ENCODE assay signal across 21 mouse cellular contexts in the genomic region with DNA sequence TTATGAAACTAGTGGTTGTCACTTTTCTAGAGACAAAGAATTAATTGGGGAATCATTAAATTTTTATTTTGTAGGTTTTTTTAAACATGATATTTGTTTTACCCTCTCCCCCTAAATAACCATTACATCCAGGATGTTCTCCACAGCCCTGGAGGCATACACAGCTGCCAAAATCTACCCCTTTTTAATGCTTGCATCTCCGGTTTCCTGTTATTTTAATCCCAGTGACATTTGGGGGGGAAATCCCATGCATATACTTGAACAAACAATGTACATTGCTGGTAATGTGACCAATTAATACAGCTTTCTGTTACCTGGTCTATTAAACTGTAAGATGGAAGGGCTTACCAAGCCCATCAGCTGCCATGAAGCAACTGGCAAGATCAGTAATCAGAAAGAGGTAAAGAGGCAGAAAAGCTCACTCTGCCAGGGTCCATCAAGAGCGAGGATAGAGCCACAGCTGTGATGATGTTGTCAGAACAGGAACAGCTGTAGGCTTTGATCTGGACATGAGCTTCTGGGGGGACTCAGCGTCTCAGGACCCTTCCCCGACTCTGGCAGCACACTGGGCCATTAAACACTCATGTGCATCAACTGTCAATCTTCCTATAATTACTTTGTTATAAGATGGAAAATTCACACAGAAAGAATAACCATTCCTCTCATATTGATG. TPM values are rescaled to one million over a fixed set of nuclear protein-coding genes. Genes with fewer than 3 reads are reported as not detected.
DNase-seq lines count a peak whose midpoint lies in the region; ATAC-seq lines count a peak whose summit lies in the region.
"Had no signal": no experiment of that assay in that cellular context is flagged by ENCODE, and none has a peak within 500 bp of the region (broad histone marks: within the 10 kb centered on the region; RNA-seq: fewer than 3 reads in every experiment).

No protein-coding gene starts in this region.

- no peaks in the 10 kb centered on the region for H3K9me3 ChIP-seq in embryonic facial prominence, embryonic 14.5 days (ENCODE audit: control insufficient read depth, low read length)
- no peaks in the 10 kb centered on the region for H3K9me3 ChIP-seq in embryonic facial prominence, embryonic 10.5 days
- H3K9me3 ChIP-seq in forebrain, embryonic 16.5 days (ENCODE audit: control insufficient read depth, low read length), result no peaks in the 10 kb centered on the region
- H3K9me3 ChIP-seq in forebrain, embryonic 12.5 days, result no peaks in the 10 kb centered on the region
- H3K9me3 ChIP-seq in limb, embryonic 13.5 days, result no peaks in the 10 kb centered on the region
- no peaks in the 10 kb centered on the region for H3K9me3 ChIP-seq in limb, embryonic 10.5 days (replicated peaks)
- H3K9me3 ChIP-seq: embryonic facial prominence, embryonic 13.5 days; G1E; heart, embryonic 10.5 days; hindbrain, embryonic 13.5 days; intestine, embryonic 15.5 days had no signal

- ATAC-seq in embryonic facial prominence, embryonic 14.5 days (ENCODE audit: low read depth), result peak; percentile 73; the same call in 1 of the 2 replicates
- peak; percentile 45; the same call in 1 of the 2 replicates for ATAC-seq in forebrain, embryonic 16.5 days
- ATAC-seq in forebrain, embryonic 12.5 days (ENCODE audit: low FRiP score), result no peak
- peak; percentile 55 for ATAC-seq in limb, embryonic 13.5 days (ENCODE audit: low FRiP score, low read depth)
- ATAC-seq: CD4-positive, CD25-positive, alpha-beta regulatory T cell, adult 4 months; intestine, embryonic 15.5 days had no signal

- no peak overlapping the region for H3K4me3 ChIP-seq in embryonic facial prominence, embryonic 14.5 days (ENCODE audit: low read depth, low read length)
- H3K4me3 ChIP-seq in embryonic facial prominence, embryonic 10.5 days, result no peak overlapping the region
- H3K4me3 ChIP-seq in forebrain, embryonic 16.5 days (replicated peaks; ENCODE audit: low read length), result no peak overlapping the region
- H3K4me3 ChIP-seq in forebrain, embryonic 12.5 days (replicated peaks), result no peak overlapping the region
- no peak overlapping the region for H3K4me3 ChIP-seq in limb, embryonic 13.5 days
- no peak overlapping the region for H3K4me3 ChIP-seq in limb, embryonic 10.5 days
- H3K4me3 ChIP-seq: embryonic facial prominence, embryonic 13.5 days; heart, embryonic 10.5 days; hindbrain, embryonic 13.5 days; intestine, embryonic 15.5 days had no signal

- H3K9ac ChIP-seq in embryonic facial prominence, embryonic 14.5 days (ENCODE audit: low read depth, low read length), result no peak overlapping the region
- H3K9ac ChIP-seq in forebrain, embryonic 16.5 days (replicated peaks; ENCODE audit: low read depth, low read length), result no peak overlapping the region
- H3K9ac ChIP-seq in forebrain, embryonic 12.5 days, result no peak overlapping the region
- no peak overlapping the region for H3K9ac ChIP-seq in limb, embryonic 13.5 days
- H3K9ac ChIP-seq: embryonic facial prominence, embryonic 13.5 days; hindbrain, embryonic 13.5 days; intestine, embryonic 15.5 days had no signal

- WGBS in embryonic facial prominence, embryonic 14.5 days, result 47% methylated on average over 4 of the region's 4 CpGs
- WGBS in embryonic facial prominence, embryonic 10.5 days, result 58% methylated on average over 4 of the region's 4 CpGs
- WGBS in forebrain, embryonic 16.5 days, result 46% methylated on average over 4 of the region's 4 CpGs
- WGBS in forebrain, embryonic 12.5 days, result 67% methylated on average over 4 of the region's 4 CpGs
- WGBS in limb, embryonic 13.5 days, result 51% methylated on average over 4 of the region's 4 CpGs
- 69% methylated on average over 4 of the region's 4 CpGs for WGBS in limb, embryonic 10.5 days

- H3K4me1 ChIP-seq in embryonic facial prominence, embryonic 14.5 days (ENCODE audit: control insufficient read depth, insufficient read depth, low read length), result no peaks in the 10 kb centered on the region
- H3K4me1 ChIP-seq in embryonic facial prominence, embryonic 10.5 days, result peaks cover 8% of the 10 kb centered on the region
- H3K4me1 ChIP-seq in forebrain, embryonic 16.5 days (replicated peaks; ENCODE audit: control insufficient read depth, insufficient read depth, low read length), result no peaks in the 10 kb centered on the region; the same call in 1 of the 2 replicates
- H3K4me1 ChIP-seq in forebrain, embryonic 12.5 days, result no peaks in the 10 kb centered on the region
- H3K4me1 ChIP-seq in limb, embryonic 13.5 days, result 0 out of 2 replicates have a peak, but pooled peaks cover 4% of the 10 kb centered on the region
- H3K4me1 ChIP-seq in limb, embryonic 10.5 days, result peaks cover 17% of the 10 kb centered on the region
- H3K4me1 ChIP-seq: heart, embryonic 10.5 days; intestine, embryonic 15.5 days had no signal

- H3K36me3 ChIP-seq in embryonic facial prominence, embryonic 14.5 days (ENCODE audit: control insufficient read depth, insufficient read depth, low read length), result peaks cover 34% of the 10 kb centered on the region
- H3K36me3 ChIP-seq in embryonic facial prominence, embryonic 10.5 days (replicated peaks), result peaks cover 4% of the 10 kb centered on the region
- H3K36me3 ChIP-seq in forebrain, embryonic 16.5 days (ENCODE audit: control insufficient read depth, insufficient read depth), result no peaks in the 10 kb centered on the region
- H3K36me3 ChIP-seq in forebrain, embryonic 12.5 days (replicated peaks), result no peaks in the 10 kb centered on the region
- H3K36me3 ChIP-seq in limb, embryonic 13.5 days, result peaks cover 25% of the 10 kb centered on the region
- H3K36me3 ChIP-seq in limb, embryonic 10.5 days, result peaks cover 17% of the 10 kb centered on the region
- H3K36me3 ChIP-seq: G1E; hindbrain, embryonic 13.5 days; intestine, embryonic 15.5 days had no signal

- DNase-seq in embryonic facial prominence, embryonic 14.5 days (ENCODE audit: low spot score), result peak; percentile 73
- no peak for DNase-seq in embryonic facial prominence, embryonic 10.5 days (ENCODE audit: low spot score)
- DNase-seq in limb, embryonic 10.5 days (ENCODE audit: low spot score), result no peak
- peak; percentile 13 for DNase-seq in mesoderm, embryonic 11.5 days (ENCODE audit: low read depth, low spot score)
- DNase-seq: adrenal gland, adult 8-10 months; adrenal gland, postnatal 36 days; B cell, adult 2 months; cerebellum, adult 11 months; cerebellum, adult 8-10 months; cerebellum, postnatal 25 days; gastrocnemius, postnatal 14 days; heart, postnatal 14 days had no signal

- H3K27ac ChIP-seq in embryonic facial prominence, embryonic 14.5 days (replicated peaks; ENCODE audit: low read depth, low read length), result no peak overlapping the region
- H3K27ac ChIP-seq in embryonic facial prominence, embryonic 10.5 days (replicated peaks), result no peak overlapping the region
- H3K27ac ChIP-seq in forebrain, embryonic 16.5 days (ENCODE audit: low read length), result no peak overlapping the region
- no peak overlapping the region for H3K27ac ChIP-seq in forebrain, embryonic 12.5 days
- H3K27ac ChIP-seq in limb, embryonic 13.5 days, result no peak overlapping the region
- no peak overlapping the region for H3K27ac ChIP-seq in limb, embryonic 10.5 days
- H3K27ac ChIP-seq: embryonic facial prominence, embryonic 13.5 days; heart, embryonic 10.5 days; hindbrain, embryonic 13.5 days; intestine, embryonic 15.5 days had no signal

- H3K27me3 ChIP-seq in embryonic facial prominence, embryonic 14.5 days (replicated peaks; ENCODE audit: control insufficient read depth, insufficient read depth, low read length), result no peaks in the 10 kb centered on the region
- H3K27me3 ChIP-seq in embryonic facial prominence, embryonic 10.5 days (replicated peaks; ENCODE audit: low read depth, poor library complexity, severe bottlenecking), result no peaks in the 10 kb centered on the region
- H3K27me3 ChIP-seq in forebrain, embryonic 16.5 days (replicated peaks; ENCODE audit: control insufficient read depth, insufficient read depth, low read length), result no peaks in the 10 kb centered on the region
- H3K27me3 ChIP-seq in forebrain, embryonic 12.5 days, result no peaks in the 10 kb centered on the region
- no peaks in the 10 kb centered on the region for H3K27me3 ChIP-seq in limb, embryonic 13.5 days
- H3K27me3 ChIP-seq in limb, embryonic 10.5 days (ENCODE audit: low read depth, poor library complexity, severe bottlenecking), result no peaks in the 10 kb centered on the region
- H3K27me3 ChIP-seq: embryonic facial prominence, embryonic 13.5 days; hindbrain, embryonic 13.5 days; intestine, embryonic 15.5 days had no signal

- H3K4me2 ChIP-seq in embryonic facial prominence, embryonic 14.5 days (ENCODE audit: low read depth, low read length), result no peak overlapping the region
- no peak overlapping the region for H3K4me2 ChIP-seq in forebrain, embryonic 16.5 days (ENCODE audit: low read length)
- no peak overlapping the region for H3K4me2 ChIP-seq in forebrain, embryonic 12.5 days
- no peak overlapping the region for H3K4me2 ChIP-seq in limb, embryonic 13.5 days (replicated peaks)
- H3K4me2 ChIP-seq: embryonic facial prominence, embryonic 13.5 days; hindbrain, embryonic 13.5 days; intestine, embryonic 15.5 days had no signal

RNA-seq across cellular contexts. Expression of a gene that starts 41.3 kb away (rescaled TPM):
- 106 and 117 TPM in 2 replicates for polyA plus RNA-seq in embryonic facial prominence, embryonic 14.5 days (2014; fragmentation: Nextera tagmentation; extraction: Ambion mirVana)
- 19.9 and 25.3 TPM in 2 replicates for polyA plus RNA-seq in embryonic facial prominence, embryonic 10.5 days (2016; fragmentation: Nextera tagmentation; extraction: Ambion mirVana)
- 17.5 and 19.9 TPM in 2 replicates for polyA plus RNA-seq in forebrain, embryonic 16.5 days (2015; fragmentation: Nextera tagmentation; extraction: Ambion mirVana)
- polyA plus RNA-seq in forebrain, embryonic 12.5 days (2016; fragmentation: Nextera tagmentation; extraction: Ambion mirVana), result 16.4 and 20.4 TPM in 2 replicates
- 55.3 and 62.0 TPM in 2 replicates for polyA plus RNA-seq in limb, embryonic 13.5 days (2015; fragmentation: Nextera tagmentation; extraction: Ambion mirVana)
- polyA plus RNA-seq in limb, embryonic 10.5 days (2016; fragmentation: Nextera tagmentation; extraction: Ambion mirVana), result 26.6 and 29.5 TPM in 2 replicates
- polyA plus RNA-seq: G1E had no signal

Comparison
In these comparisons a context has a peak if more than half of its experiments do, and no peak if none do; other contexts are left out.
1. DNase-seq: peak in embryonic facial prominence, embryonic 14.5 days (single experiment) and mesoderm, embryonic 11.5 days (single experiment); none in embryonic facial prominence, embryonic 10.5 days (single experiment) and limb, embryonic 10.5 days (single experiment).